Mouse (Mus musculus) limb, embryonic 14.5 days (tissue): ENCODE results near the gene Bicc1. TPM values are rescaled to one million over a fixed set of nuclear protein-coding genes. Genes with fewer than 3 reads are reported as not detected.

Source experiments
- ATAC-seq: fragments of 200-750 bp; cut with Nextera tagmentation; 2 replicates; pipeline ENCODE4 v1.8.0; 2017; ENCODE audit warnings: low read depth, moderate number of reproducible peaks, moderate TSS enrichment; ENCODE audit not compliant: low FRiP score
- DNase-seq: peaks from one replicate; pipeline ENCODE4 v3.0.0-alpha.2; 2015; ENCODE audit warnings: low spot score
- H3K27ac ChIP-seq: fragments of 300-500 bp; sonication (generic); replicated peaks from 2 replicates; pipeline ENCODE4 v1.5.1; 2014; ENCODE audit warnings: low read depth, mild to moderate bottlenecking, low read length, moderate library complexity, mixed read lengths
- H3K27me3 ChIP-seq: fragments of 300-500 bp; sonication (generic); 2 replicates; pipeline ENCODE4 v1.6.1; 2014; ENCODE audit warnings: low read length, mixed read lengths; ENCODE audit not compliant: control insufficient read depth, insufficient read depth
- H3K36me3 ChIP-seq: fragments of 300-500 bp; sonication (generic); 2 replicates; pipeline ENCODE4 v1.6.1; 2014; ENCODE audit warnings: mild to moderate bottlenecking, low read length, moderate library complexity, mixed read lengths; ENCODE audit not compliant: control insufficient read depth, insufficient read depth
- H3K4me1 ChIP-seq: fragments of 300-500 bp; sonication (generic); 2 replicates; pipeline ENCODE4 v1.6.1; 2014; ENCODE audit warnings: antibody characterized with exemption, low read length, mixed read lengths; ENCODE audit not compliant: control insufficient read depth, insufficient read depth
- H3K4me2 ChIP-seq: fragments of 300-500 bp; sonication (generic); replicated peaks from 2 replicates; pipeline ENCODE4 v1.6.1; 2014; ENCODE audit warnings: low read depth, mild to moderate bottlenecking, low read length, moderate library complexity; ENCODE audit not compliant: severe bottlenecking
- H3K4me3 ChIP-seq: fragments of 300-500 bp; sonication (generic); replicated peaks from 2 replicates; pipeline ENCODE4 v1.5.1; 2014; ENCODE audit warnings: low read length
- H3K9ac ChIP-seq: fragments of 300-500 bp; sonication (generic); 2 replicates; pipeline ENCODE4 v1.6.1; 2014; ENCODE audit warnings: mild to moderate bottlenecking, low read depth, low read length, moderate library complexity; ENCODE audit not compliant: severe bottlenecking
- H3K9me3 ChIP-seq: fragments of 300-500 bp; sonication (generic); 2 replicates; pipeline ENCODE4 v1.6.1; 2016; ENCODE audit warnings: low read length; ENCODE audit not compliant: control insufficient read depth
- POLR2A ChIP-seq: fragments of 200-500 bp; IDR thresholded peaks from 2 replicates; pipeline ENCODE4 v1.8.0; 2012; ENCODE audit warnings: inconsistent platforms, mild to moderate bottlenecking, moderate library complexity, borderline replicate concordance; ENCODE audit not compliant: insufficient read depth, insufficient read length; ENCODE audit errors: extremely low read depth
- WGBS: fragments of 180-500 bp; shearing (Covaris S2); extraction: QIAGEN DNeasy Blood & Tissue Kit; methylation state at CpG from one replicate; pipeline ENCODE4 v1.1.7; 2014; 5-methylcytosine and 5-hydroxymethylcytosine counted together
- polyA plus RNA-seq, 2 experiments: library from polyadenylated mRNA; depleted of rRNA in 1 of 2; stranded (reverse) in 1 of 2; unstranded in 1 of 2; fragments of >200 nt; fragmentation: Nextera tagmentation in 1 of 2; extraction: Ambion mirVana in 1 of 2; gene quantifications; 2 replicates each; pipeline versions ENCODE4 v1.2.1 to v1.2.3; 2012 to 2014

Gene Bicc1
- polyA plus RNA-seq, 2 experiments = 38.8 to 50.5 TPM

DNA sequence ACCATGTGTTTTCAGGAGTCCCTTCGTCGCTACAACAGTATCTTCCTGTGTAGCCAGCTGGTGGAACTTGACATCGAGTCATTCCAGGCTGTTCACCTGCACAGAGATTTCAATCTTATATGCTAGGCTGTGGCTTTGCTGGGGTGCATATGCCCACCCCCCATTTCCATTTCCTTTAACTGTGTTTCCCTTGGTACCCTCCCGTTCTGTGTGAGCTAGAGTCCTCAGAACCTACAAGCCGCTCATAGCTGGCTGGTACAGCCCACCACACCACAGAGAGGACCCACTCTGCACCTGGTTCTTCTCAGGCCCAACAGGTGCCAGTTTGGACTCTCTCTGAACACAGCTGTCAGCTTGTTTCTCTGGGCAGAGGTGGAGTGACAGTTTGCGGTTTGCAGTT lies 244.4 kb downstream of the Bicc1 start:
- Histone ChIP-seq H3K4me3 (no peak overlapping the region), H3K27ac (no peak overlapping the region), H3K36me3 (peaks cover 4% of the 10 kb centered on the region; the same call in 1 of the 2 replicates), H3K4me1 (no peaks in the 10 kb centered on the region), H3K27me3 (no peaks in the 10 kb centered on the region), H3K9me3 (no peaks in the 10 kb centered on the region), H3K9ac (no peak overlapping the region), H3K4me2 (no peak overlapping the region)
- WGBS = 92% methylated on average over 6 of the region's 6 CpGs
- no peak for DNase-seq
- no peak for ATAC-seq
- no peak for TF ChIP-seq POLR2A

DNA sequence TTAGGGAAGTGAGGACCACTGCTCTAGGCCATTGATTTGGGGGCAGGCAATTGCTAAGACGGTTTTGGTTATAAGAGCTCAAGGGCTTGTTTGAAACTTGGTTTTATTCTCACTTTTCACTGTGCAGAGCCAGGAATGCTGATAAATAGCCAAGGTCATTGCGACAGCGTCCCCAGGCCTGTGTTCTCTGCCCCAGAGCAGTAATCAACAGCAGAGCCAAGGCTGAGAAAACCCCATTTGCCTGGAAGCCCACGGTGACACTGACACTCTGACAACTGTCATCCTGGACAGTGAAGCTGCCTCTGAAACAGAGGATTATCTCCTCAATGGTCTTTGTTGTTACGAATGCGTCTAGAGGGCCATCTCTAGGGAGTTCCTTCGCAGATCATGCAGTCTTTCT lies 255.6 kb downstream of the Bicc1 start:
- Histone ChIP-seq H3K36me3 (no peaks in the 10 kb centered on the region), H3K27me3 (no peaks in the 10 kb centered on the region), H3K4me1 (no peaks in the 10 kb centered on the region), H3K27ac (no peak overlapping the region), H3K4me3 (no peak overlapping the region), H3K9ac (no peak overlapping the region), H3K4me2 (no peak overlapping the region), H3K9me3 (no peaks in the 10 kb centered on the region)
- WGBS = 62% methylated on average over 7 of the region's 7 CpGs
- no peak for TF ChIP-seq POLR2A
- no peak for ATAC-seq
- DNase-seq = no peak

DNA sequence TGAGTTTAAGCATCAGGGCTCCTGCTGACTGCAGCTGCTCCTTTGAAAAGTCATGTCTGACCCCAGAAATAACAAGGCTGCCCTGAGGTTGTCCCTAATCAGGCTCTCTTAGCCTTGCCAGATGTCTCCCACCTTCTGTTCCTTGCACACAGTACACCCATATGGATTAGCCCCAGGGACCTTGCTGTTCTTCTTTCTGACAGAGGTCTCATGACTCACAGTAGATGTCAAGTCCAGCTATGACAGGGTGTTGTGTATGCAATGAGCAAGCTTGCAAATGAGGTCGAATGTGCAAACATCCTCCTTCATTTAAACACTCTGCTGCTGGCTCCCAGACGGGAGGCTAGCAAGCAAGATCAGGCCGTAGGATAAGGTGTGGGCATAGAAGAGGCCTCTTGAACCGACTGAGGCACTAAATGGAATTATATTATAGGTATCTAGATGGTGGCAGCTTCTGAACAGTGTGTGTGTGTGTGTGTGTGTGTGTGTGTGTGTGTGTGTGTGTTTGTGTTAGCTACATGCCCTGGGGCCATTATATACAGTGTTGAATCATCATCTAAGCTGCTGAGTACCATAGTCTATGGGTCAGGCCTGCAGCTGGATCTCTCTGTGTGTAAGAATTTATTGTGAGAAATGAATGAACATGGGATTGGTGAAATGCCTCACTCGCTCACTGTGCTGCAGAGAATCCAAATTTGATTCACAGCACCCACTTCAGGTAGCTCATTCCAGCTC lies 256.6 kb downstream of the Bicc1 start:
- H3K9me3 ChIP-seq = no peaks in the 10 kb centered on the region
- 57% methylated on average over 5 of the region's 5 CpGs for WGBS

DNA sequence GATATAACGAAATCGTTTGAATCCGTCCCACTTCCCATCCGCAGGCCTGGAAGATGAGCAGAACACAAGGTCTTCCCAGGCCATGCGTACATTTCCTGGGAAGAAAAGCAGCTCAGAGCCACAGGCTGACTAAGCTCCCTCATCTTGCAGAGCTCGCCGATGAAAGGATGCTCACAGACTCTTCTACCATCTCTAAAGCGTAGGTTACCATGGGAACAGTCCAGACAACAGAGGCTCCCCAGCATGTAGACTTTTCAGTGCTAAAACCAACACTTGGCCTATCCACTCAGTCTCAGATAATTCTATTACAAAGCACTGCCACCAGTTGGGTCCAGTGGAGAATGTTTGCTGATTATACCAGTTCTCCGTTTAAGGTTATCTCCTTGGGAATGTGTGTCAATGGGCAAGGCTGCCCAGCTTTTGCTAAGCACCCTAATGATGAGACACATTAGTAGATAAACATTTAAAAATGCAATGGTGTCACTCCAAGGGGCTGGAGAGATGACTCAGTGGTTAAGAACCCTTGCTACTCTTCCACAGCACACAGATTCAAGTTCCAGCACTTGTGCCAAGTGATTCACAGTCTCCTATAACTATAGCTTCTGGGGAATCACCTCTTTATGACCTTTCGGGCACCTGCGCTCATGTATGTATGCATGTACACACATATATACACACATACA lies 258.2 kb downstream of the Bicc1 start:
- Histone ChIP-seq H3K27me3 (no peaks in the 10 kb centered on the region), H3K36me3 (no peaks in the 10 kb centered on the region), H3K4me2 (no peak overlapping the region), H3K9me3 (no peaks in the 10 kb centered on the region), H3K4me3 (no peak overlapping the region), H3K27ac (no peak overlapping the region), H3K4me1 (no peaks in the 10 kb centered on the region), H3K9ac (no peak overlapping the region)
- no peak for ATAC-seq
- DNase-seq = no peak
- TF ChIP-seq POLR2A = no peak
- 92% methylated on average over 11 of the region's 11 CpGs for WGBS

More for the DNA sequence above, 256.6 kb downstream of the Bicc1 start:
- Histone ChIP-seq H3K27me3 (no peaks in the 10 kb centered on the region), H3K27ac (no peak overlapping the region), H3K4me1 (no peaks in the 10 kb centered on the region), H3K4me3 (no peak overlapping the region), H3K36me3 (no peaks in the 10 kb centered on the region), H3K4me2 (no peak overlapping the region), H3K9ac (no peak overlapping the region)
- ATAC-seq (no peak), DNase-seq (no peak)
- no peak for TF ChIP-seq POLR2A

DNA sequence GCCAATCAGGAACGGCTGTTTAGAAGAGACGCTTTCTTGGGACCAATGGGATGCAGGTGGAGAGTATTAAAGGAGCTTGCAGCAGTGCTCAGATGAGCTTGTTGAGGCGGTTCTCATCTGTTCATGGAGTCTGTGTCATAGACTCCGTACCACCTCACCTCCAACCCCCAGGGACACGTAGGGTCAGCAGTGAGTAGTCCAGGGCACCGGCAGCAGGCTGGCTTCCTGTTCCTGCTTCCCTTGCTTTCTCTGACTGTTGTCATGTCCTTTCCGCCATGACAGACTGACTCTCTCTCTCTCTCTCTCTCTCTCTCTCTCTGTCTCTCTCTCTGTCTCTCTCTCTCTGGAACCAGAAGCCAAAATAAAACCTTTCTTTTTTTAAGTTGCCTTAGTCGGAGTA lies 263.6 kb downstream of the Bicc1 start:
- no peaks in the 10 kb centered on the region for H3K36me3 ChIP-seq
- no peaks in the 10 kb centered on the region for H3K9me3 ChIP-seq
- H3K4me1 ChIP-seq = no peaks in the 10 kb centered on the region
- WGBS = 87% methylated on average over 8 of the region's 8 CpGs
- no peaks in the 10 kb centered on the region for H3K27me3 ChIP-seq
- ATAC-seq = no peak
- no peak overlapping the region for H3K9ac ChIP-seq
- TF ChIP-seq POLR2A = no peak
- H3K4me2 ChIP-seq = no peak overlapping the region
- H3K27ac ChIP-seq = no peak overlapping the region
- DNase-seq = no peak
- H3K4me3 ChIP-seq = no peak overlapping the region
